Mouse (Mus musculus) heart, postnatal 0 days (tissue): ENCODE measurements at regions not wholly inside any gene's neighbourhood (a gene's known extent, or its start where the extent isn't known, plus 50 kb on each side); places are given as distances from the start of the nearest gene placed in this dataset.

Experiments used
- CTCF ChIP-seq: IDR thresholded peaks from 2 replicates; pipeline ENCODE4 v1.5.1; 2016; ENCODE audit warnings: antibody characterized with exemption, control low read depth, low read depth
- EP300 ChIP-seq: IDR thresholded peaks from 2 replicates; pipeline ENCODE4 v1.6.1; 2016; ENCODE audit warnings: antibody characterized with exemption, low read depth

DNA sequence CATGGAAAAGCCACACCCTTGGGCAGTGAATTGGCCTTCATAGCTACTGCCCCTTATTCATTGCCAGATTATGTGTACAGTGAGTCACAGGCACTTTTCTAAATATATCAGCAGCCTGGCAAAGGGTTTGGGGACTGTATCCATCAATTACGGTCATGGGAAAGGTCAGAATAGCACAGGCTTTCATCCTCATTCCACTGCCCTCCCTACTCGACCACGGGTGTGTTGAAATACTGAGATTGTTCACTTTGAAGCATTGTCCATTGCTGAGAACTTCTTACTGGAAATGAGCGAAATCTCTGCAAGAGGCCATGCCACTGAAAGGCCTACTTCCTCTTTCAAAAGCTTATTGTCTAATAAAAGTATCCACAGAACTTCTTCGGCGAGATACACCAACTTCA, 242.9 kb downstream of the Ahr start:
- TF ChIP-seq CTCF (no peak), EP300 (no peak)
